Mouse (Mus musculus): ENCODE measurements around the gene Sept1. TPM values are rescaled to one million over a fixed set of nuclear protein-coding genes. Genes with fewer than 3 reads are reported as not detected.

The Sept1 gene
- polyA plus RNA-seq, 1 experiment from 2014 or later = 34.1 TPM

Other genes starting within 250 kb of the Sept1 start
- 4.1 and 4.6 TPM in 2 replicates for gene Mvp, start 218.5 kb downstream of the Sept1 start, polyA plus RNA-seq (2016; fragmentation: Nextera tagmentation; extraction: Ambion mirVana)
- 0.42 and 0.59 TPM in 2 replicates for gene Pagr1b, start 216.6 kb downstream of the Sept1 start, polyA plus RNA-seq (2016; fragmentation: Nextera tagmentation; extraction: Ambion mirVana)
- gene Pagr1a, start 215.8 kb downstream of the Sept1 start, polyA plus RNA-seq (2016; fragmentation: Nextera tagmentation; extraction: Ambion mirVana) = 33.0 and 34.4 TPM in 2 replicates
- gene Gm42742, start 212.0 kb downstream of the Sept1 start, polyA plus RNA-seq (2016; fragmentation: Nextera tagmentation; extraction: Ambion mirVana) = 73.7 and 81.2 TPM in 2 replicates
- 3.1 and 6.4 TPM in 2 replicates for gene Prrt2, start 211.9 kb downstream of the Sept1 start, polyA plus RNA-seq (2016; fragmentation: Nextera tagmentation; extraction: Ambion mirVana)
- gene Maz, start 206.1 kb downstream of the Sept1 start, polyA plus RNA-seq (2016; fragmentation: Nextera tagmentation; extraction: Ambion mirVana) = 120 and 123 TPM in 2 replicates
- 157 and 161 TPM in 2 replicates for gene Kif22, start 190.7 kb downstream of the Sept1 start, polyA plus RNA-seq (2016; fragmentation: Nextera tagmentation; extraction: Ambion mirVana)
- gene Zg16, start 145.8 kb downstream of the Sept1 start, polyA plus RNA-seq (2016; fragmentation: Nextera tagmentation; extraction: Ambion mirVana) = not detected in 2 replicates
- 1.4 and 1.8 TPM in 2 replicates for gene AI467606, start 141.8 kb downstream of the Sept1 start, polyA plus RNA-seq (2016; fragmentation: Nextera tagmentation; extraction: Ambion mirVana)
- gene Qprt, start 110.9 kb downstream of the Sept1 start, polyA plus RNA-seq (2016; fragmentation: Nextera tagmentation; extraction: Ambion mirVana) = 1.3 and 1.7 TPM in 2 replicates
- gene Spn, start 95.3 kb downstream of the Sept1 start, polyA plus RNA-seq (2016; fragmentation: Nextera tagmentation; extraction: Ambion mirVana) = 0.26 TPM in 1 of 2 replicates, not detected in the other
- gene Cd2bp2, start 37.1 kb downstream of the Sept1 start, polyA plus RNA-seq (2016; fragmentation: Nextera tagmentation; extraction: Ambion mirVana) = 86.5 and 91.8 TPM in 2 replicates
- 40.9 and 45.3 TPM in 2 replicates for gene Tbc1d10b, start 24.7 kb downstream of the Sept1 start, polyA plus RNA-seq (2016; fragmentation: Nextera tagmentation; extraction: Ambion mirVana)
- 142 and 145 TPM in 2 replicates for gene Mylpf, start 24.2 kb downstream of the Sept1 start, polyA plus RNA-seq (2016; fragmentation: Nextera tagmentation; extraction: Ambion mirVana)
- gene Zfp553, start 69 bp downstream of the Sept1 start, polyA plus RNA-seq (2016; fragmentation: Nextera tagmentation; extraction: Ambion mirVana) = 61.9 and 65.5 TPM in 2 replicates
- gene Zfp771, start 11.1 kb upstream of the Sept1 start, polyA plus RNA-seq (2016; fragmentation: Nextera tagmentation; extraction: Ambion mirVana) = 79.5 and 84.1 TPM in 2 replicates
- gene Dctpp1, start 27.6 kb upstream of the Sept1 start, polyA plus RNA-seq (2016; fragmentation: Nextera tagmentation; extraction: Ambion mirVana) = 219 and 224 TPM in 2 replicates
- gene Sephs2, start 40.9 kb upstream of the Sept1 start, polyA plus RNA-seq (2016; fragmentation: Nextera tagmentation; extraction: Ambion mirVana) = 89.5 and 92.3 TPM in 2 replicates
- gene Itgal, start 63.1 kb upstream of the Sept1 start, polyA plus RNA-seq (2016; fragmentation: Nextera tagmentation; extraction: Ambion mirVana) = 0.39 and 0.59 TPM in 2 replicates
- 21.0 and 22.6 TPM in 2 replicates for gene Zfp768, start 112.5 kb upstream of the Sept1 start, polyA plus RNA-seq (2016; fragmentation: Nextera tagmentation; extraction: Ambion mirVana)
- 9.2 and 10.1 TPM in 2 replicates for gene Zfp747, start 142.9 kb upstream of the Sept1 start, polyA plus RNA-seq (2016; fragmentation: Nextera tagmentation; extraction: Ambion mirVana)
- gene 9130019O22Rik, start 154.0 kb upstream of the Sept1 start, polyA plus RNA-seq (2016; fragmentation: Nextera tagmentation; extraction: Ambion mirVana) = 5.8 and 6.7 TPM in 2 replicates
- gene E430018J23Rik, start 160.5 kb upstream of the Sept1 start, polyA plus RNA-seq (2016; fragmentation: Nextera tagmentation; extraction: Ambion mirVana) = 6.4 and 7.0 TPM in 2 replicates
- gene Zfp764, start 173.7 kb upstream of the Sept1 start, polyA plus RNA-seq (2016; fragmentation: Nextera tagmentation; extraction: Ambion mirVana) = 7.0 and 8.3 TPM in 2 replicates
- gene Zfp688, start 188.9 kb upstream of the Sept1 start, polyA plus RNA-seq (2016; fragmentation: Nextera tagmentation; extraction: Ambion mirVana) = 29.4 and 31.3 TPM in 2 replicates
- gene Zfp689, start 216.0 kb upstream of the Sept1 start, polyA plus RNA-seq (2016; fragmentation: Nextera tagmentation; extraction: Ambion mirVana) = 16.8 and 17.8 TPM in 2 replicates
- gene Prr14, start 226.5 kb upstream of the Sept1 start, polyA plus RNA-seq (2016; fragmentation: Nextera tagmentation; extraction: Ambion mirVana) = 41.0 and 43.7 TPM in 2 replicates
- 11.7 and 13.0 TPM in 2 replicates for gene Fbrs, start 246.1 kb upstream of the Sept1 start, polyA plus RNA-seq (2016; fragmentation: Nextera tagmentation; extraction: Ambion mirVana)

All from limb, embryonic 12.5 days (tissue).